Mouse (Mus musculus): ENCODE data around the gene N4bp2.

- TF ChIP-seq CTCF (IDR thresholded peaks at IDR 0.05; ENCODE audit: control insufficient read depth, insufficient read depth, insufficient read length) (peak; percentile 95), FOSL1 (IDR thresholded peaks at IDR 0.05; ENCODE audit: insufficient read depth, low read length, poor library complexity, severe bottlenecking) (no peak), USF1 (IDR thresholded peaks at IDR 0.05; ENCODE audit: low read depth) (no peak)
Measured at GRCm38 (mm10) chr5:65763916-65764785, 830 bp downstream of the N4bp2 start.

Data from C2C12 (cell line).